In the genomic region with DNA sequence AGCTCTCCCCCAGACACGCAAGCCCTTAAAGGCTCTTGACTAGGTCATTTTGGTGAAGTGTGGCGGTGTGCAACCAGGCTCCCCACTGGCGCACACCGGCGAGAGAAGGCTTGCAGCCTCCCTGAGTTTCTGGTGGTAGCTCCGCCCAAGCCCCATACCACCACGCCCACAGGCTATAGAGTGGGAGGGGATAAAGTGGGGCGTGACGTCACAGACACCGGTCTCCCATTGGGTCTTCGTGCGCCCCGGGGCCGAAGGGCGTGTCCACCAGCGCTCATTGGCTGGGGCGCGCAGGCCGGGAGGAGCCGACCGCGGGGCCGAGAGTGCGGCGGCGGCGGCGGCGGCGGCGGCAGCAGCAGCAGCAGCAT, we compare ENCODE assay signal across 8 mouse cellular contexts. TPM values are rescaled to one million over a fixed set of nuclear protein-coding genes. Genes with fewer than 3 reads are reported as not detected.
A peak's percentile ranks its signal among the peaks of the same experiment; 100 is the strongest.
DNase-seq lines count a peak whose midpoint lies in the region; ATAC-seq lines count a peak whose summit lies in the region.

A gene (plus strand): TSS at position 277 of the 368 bp plus-strand sequence.

- peaks cover 17% of the 10 kb centered on the region for H3K4me1 ChIP-seq in heart, embryonic 10.5 days
- peaks cover 17% of the 10 kb centered on the region for H3K4me1 ChIP-seq in kidney, embryonic 15.5 days

- H3K4me3 ChIP-seq in heart, embryonic 10.5 days = peak within 1 kb of the TSS; percentile 81
- H3K4me3 ChIP-seq in kidney, embryonic 15.5 days (replicated peaks) = peak within 1 kb of the TSS; percentile 71

- peak within 1 kb of the TSS; percentile 95 for H3K4me2 ChIP-seq in kidney, embryonic 15.5 days

- peak within 1 kb of the TSS; percentile 71 for H3K9ac ChIP-seq in kidney, embryonic 15.5 days

- ATAC-seq in erythroblast, adult 5-6 weeks (replicated peaks; ENCODE audit: low FRiP score, poor library complexity, severe bottlenecking) = peak; percentile 99
- ATAC-seq in kidney, embryonic 15.5 days (replicated peaks; ENCODE audit: low FRiP score) = peak; percentile 99
- ATAC-seq in monocyte, adult 5-6 weeks (replicated peaks; ENCODE audit: insufficient number of reproducible peaks, low FRiP score, low TSS enrichment, poor library complexity, severe bottlenecking) = peak; percentile 98

- under 1% methylated on average over 31 of the region's 31 CpGs for WGBS in heart, embryonic 10.5 days
- under 1% methylated on average over 31 of the region's 31 CpGs for WGBS in kidney, embryonic 15.5 days

- no peaks in the 10 kb centered on the region for H3K27me3 ChIP-seq in heart, embryonic 10.5 days (ENCODE audit: insufficient read depth, poor library complexity, severe bottlenecking)
- peaks cover 20% of the 10 kb centered on the region; the same call in 1 of the 2 replicates for H3K27me3 ChIP-seq in kidney, embryonic 15.5 days

- peaks cover 11% of the 10 kb centered on the region for H3K36me3 ChIP-seq in heart, embryonic 10.5 days
- peaks cover 13% of the 10 kb centered on the region; the same call in 1 of the 2 replicates for H3K36me3 ChIP-seq in kidney, embryonic 15.5 days

- H3K9me3 ChIP-seq in heart, embryonic 10.5 days = no peaks in the 10 kb centered on the region
- H3K9me3 ChIP-seq in kidney, embryonic 15.5 days (replicated peaks) = peaks cover 3% of the 10 kb centered on the region; the same call in 1 of the 2 replicates

- DNase-seq in B cell, adult 2 months = peak; percentile 99
- DNase-seq in brain, adult 2 months (ENCODE audit: low read depth, low spot score) = peak; percentile 99
- peak; percentile 99 for DNase-seq in heart, embryonic 10.5 days (ENCODE audit: low spot score)
- peak; percentile 99 for DNase-seq in liver
- DNase-seq in spleen, postnatal 4 days (ENCODE audit: low spot score in 2 of 2) = peak; percentile 99

- peak within 1 kb of the TSS; percentile 92 for H3K27ac ChIP-seq in heart, embryonic 10.5 days
- peak within 1 kb of the TSS; percentile 88 for H3K27ac ChIP-seq in kidney, embryonic 15.5 days

RNA-seq across cellular contexts. Expression of the gene that starts here (rescaled TPM):
- total RNA-seq in erythroblast, adult 5-6 weeks (2015; ENCODE audit: low replicate concordance) = 4.0 TPM in 1 of 2 replicates, not detected in the other
- total RNA-seq in erythroblast, adult 5-6 weeks (2017; ENCODE audit: low replicate concordance) = 0.17 and 3.3 TPM in 2 replicates
- 39.3 and 43.8 TPM in 2 replicates for polyA plus RNA-seq in heart, embryonic 10.5 days (2016; fragmentation: Nextera tagmentation; extraction: Ambion mirVana)
- polyA plus RNA-seq in kidney, embryonic 15.5 days (2015; fragmentation: Nextera tagmentation; extraction: Ambion mirVana) = 26.1 and 27.1 TPM in 2 replicates
- total RNA-seq in monocyte, adult 5-6 weeks (2017) = 9.6 to 14.1 TPM (median 11.8 TPM) in 3 replicates

Comparison
In these comparisons a context has a peak if more than half of its experiments do, and no peak if none do; other contexts are left out.
1. Peak in every context shown above with its lines: DNase-seq, ATAC-seq, H3K4me3 ChIP-seq and H3K27ac ChIP-seq.